Mouse (Mus musculus) spleen, adult 2 months (tissue): Measurements from ENCODE around the gene Nsun2.

ENCODE experiments used
- CTCF ChIP-seq: fragments of 200-500 bp; IDR thresholded peaks from 2 replicates; pipeline ENCODE4 v1.5.1; 2011; ENCODE audit warnings: mild to moderate bottlenecking, inconsistent platforms; ENCODE audit not compliant: insufficient read depth, insufficient read length, insufficient replicate concordance; ENCODE audit errors: extremely low read depth
- POLR2A ChIP-seq: fragments of 200-500 bp; IDR thresholded peaks from 2 replicates; pipeline ENCODE4 v1.6.1; 2011; ENCODE audit warnings: low read depth, low read length, inconsistent platforms

DNA sequence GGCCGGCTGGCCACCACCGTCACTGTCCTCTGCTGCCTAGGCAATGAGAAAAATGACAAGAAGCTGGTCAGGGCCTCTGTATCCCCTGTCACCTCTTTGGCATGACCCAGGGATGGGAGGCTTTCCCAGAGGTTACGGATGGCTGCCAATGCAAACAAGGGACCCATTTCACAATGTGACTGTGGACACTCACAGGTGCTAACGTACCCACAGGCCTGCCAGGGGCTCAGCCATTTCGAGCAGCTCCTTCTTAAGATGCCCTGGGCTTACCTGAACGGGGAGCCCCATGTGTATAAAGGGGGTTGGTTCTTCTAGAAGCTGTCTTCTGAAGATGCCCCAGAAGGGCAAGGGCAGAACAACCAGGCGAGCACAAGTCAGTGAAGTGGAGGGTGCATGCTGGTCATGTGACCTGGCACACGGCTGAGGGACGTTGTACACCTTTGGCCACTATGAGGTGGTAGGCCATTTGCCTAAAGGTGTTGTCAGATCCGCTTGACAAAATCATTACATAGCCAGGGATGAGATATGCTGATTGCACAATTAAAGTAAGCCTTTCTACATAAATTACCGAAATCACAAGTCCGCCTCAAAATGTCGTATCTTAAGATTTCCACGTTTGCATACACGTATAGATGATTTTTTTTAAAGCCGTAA, 43.8 kb downstream of the Nsun2 start:
- TF ChIP-seq CTCF (no peak), POLR2A (no peak)
